Mouse (Mus musculus): ENCODE results near the gene Ola1. TPM values are rescaled to one million over a fixed set of nuclear protein-coding genes. Genes with fewer than 3 reads are reported as not detected.

The Ola1 gene
- polyA plus RNA-seq, 1 experiment from 2014 or later: 91.3 TPM

DNA sequence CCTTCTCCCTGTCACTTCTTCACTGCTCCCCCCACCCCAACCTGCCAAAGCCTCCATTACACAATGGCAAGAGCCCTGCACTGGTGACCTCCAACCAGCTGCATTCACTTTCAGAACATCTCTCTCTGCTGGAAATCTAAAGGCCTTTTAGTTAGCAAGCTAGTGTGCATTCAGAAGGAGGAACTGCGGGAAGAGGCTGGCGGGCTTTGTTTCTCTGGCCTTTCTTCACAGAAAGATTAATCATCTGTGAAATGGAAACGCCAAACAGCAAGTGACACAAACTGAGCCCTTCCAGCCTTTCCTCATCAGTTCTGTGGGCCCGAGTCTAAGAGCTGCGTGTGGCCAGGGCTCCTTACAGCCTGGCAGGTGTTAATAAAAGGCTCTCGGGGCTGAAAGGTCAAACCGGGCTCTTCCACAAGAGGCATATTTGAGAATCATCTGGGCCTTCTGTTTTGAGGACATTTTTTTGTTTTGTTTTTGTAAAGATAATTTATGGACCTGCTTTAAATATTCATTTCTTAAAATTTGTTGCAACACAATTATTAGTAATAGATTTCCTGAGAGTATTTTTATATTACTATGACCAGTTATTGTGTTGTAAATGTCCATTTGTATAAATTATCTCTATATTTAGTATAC is 75.8 kb downstream of the Ola1 start:
- ATAC-seq (replicated peaks): no peak

DNA sequence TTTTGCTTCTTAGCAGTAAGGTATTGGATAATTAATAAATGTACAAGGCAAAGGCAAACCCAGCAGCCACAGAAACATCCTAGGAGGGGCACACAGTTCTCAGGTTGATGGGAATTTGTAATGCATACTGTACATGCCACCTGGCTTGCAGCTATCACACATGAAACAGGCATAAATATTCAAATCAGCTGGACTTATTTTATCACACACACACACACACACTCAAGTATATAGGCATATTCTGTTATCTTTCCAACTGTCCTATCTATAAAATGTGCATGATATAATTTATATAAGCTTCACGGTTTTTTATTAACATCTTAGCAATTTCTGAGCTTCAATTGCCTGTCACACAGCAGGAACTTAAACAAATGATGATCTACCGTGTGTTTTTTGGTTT is 85.8 kb downstream of the Ola1 start:
- no peak for ATAC-seq (replicated peaks)
- Histone ChIP-seq H3K4me3 (no peak overlapping the region), H3K9ac (no peak overlapping the region), H3K9me3 (no peaks in the 10 kb centered on the region), H3K36me3 (replicated peaks) (no peaks in the 10 kb centered on the region), H3K27ac (no peak overlapping the region), H3K4me1 (no peaks in the 10 kb centered on the region), H3K4me2 (no peak overlapping the region), H3K27me3 (replicated peaks) (no peaks in the 10 kb centered on the region)
- 83% methylated on average over 2 of the region's 2 CpGs for WGBS

More for the DNA sequence above, 75.8 kb downstream of the Ola1 start:
- H3K4me1 ChIP-seq: peaks cover 9% of the 10 kb centered on the region
- no peaks in the 10 kb centered on the region for H3K27me3 ChIP-seq (replicated peaks)
- 11% methylated on average over 7 of the region's 7 CpGs for WGBS
- 0 out of 2 replicates have a peak, but pooled peaks cover 2% of the 10 kb centered on the region for H3K36me3 ChIP-seq (replicated peaks)
- no peak overlapping the region for H3K9ac ChIP-seq
- H3K4me2 ChIP-seq: no peak overlapping the region
- H3K9me3 ChIP-seq: no peaks in the 10 kb centered on the region
- no peak overlapping the region for H3K4me3 ChIP-seq
- 0 out of 2 replicates have a peak overlapping the region, but pooled peaks have one; percentile 23 for H3K27ac ChIP-seq

DNA sequence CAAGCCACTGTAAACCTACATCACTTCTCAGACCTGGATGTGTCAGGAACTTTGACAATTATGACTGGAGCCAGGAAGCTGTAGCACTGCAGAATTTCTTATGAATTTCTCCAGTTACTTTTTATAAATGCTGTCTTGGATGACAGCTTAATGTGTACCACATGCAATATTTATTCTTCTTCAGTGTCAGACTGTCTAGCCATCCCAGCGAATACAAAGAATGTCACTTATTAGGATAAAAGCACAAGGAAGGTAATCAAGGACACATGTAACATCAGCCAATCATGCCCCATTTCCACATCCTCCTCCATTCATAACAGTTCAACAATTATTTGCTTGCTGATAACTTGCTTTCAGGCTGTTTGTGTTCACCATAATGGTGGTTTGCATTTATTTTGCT is 91.0 kb downstream of the Ola1 start:
- no peak overlapping the region for H3K4me2 ChIP-seq
- no peak overlapping the region for H3K27ac ChIP-seq
- H3K9ac ChIP-seq: no peak overlapping the region
- H3K4me3 ChIP-seq: no peak overlapping the region
- H3K9me3 ChIP-seq: no peaks in the 10 kb centered on the region
- 53% methylated on average over 1 of the region's 1 CpGs for WGBS
- no peak; the same call in 1 of the 2 replicates for ATAC-seq (replicated peaks)
- H3K36me3 ChIP-seq (replicated peaks): no peaks in the 10 kb centered on the region
- no peaks in the 10 kb centered on the region for H3K4me1 ChIP-seq
- no peaks in the 10 kb centered on the region for H3K27me3 ChIP-seq (replicated peaks)

DNA sequence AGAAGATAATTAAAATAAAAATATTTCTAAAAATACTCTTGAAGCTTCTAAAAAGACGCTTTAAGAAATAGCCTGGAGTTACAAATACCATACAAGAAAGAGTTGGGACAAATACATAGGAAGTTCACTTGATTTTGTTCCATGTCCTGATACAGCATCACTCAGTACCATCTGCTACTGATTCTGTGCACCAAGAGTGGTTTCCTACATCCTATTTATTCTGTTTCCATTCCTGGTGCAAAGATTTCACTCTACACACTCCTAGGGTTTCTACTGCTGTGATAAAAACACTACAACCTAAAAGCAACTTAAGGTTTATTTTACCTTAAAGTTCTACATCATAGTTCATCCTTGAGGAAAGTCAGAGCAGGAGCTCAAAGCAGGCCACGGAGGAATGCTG is 99.9 kb downstream of the Ola1 start:
- Histone ChIP-seq H3K4me2 (no peak overlapping the region), H3K9ac (no peak overlapping the region), H3K4me3 (no peak overlapping the region), H3K27ac (no peak overlapping the region), H3K9me3 (no peaks in the 10 kb centered on the region), H3K4me1 (no peaks in the 10 kb centered on the region), H3K27me3 (replicated peaks) (no peaks in the 10 kb centered on the region), H3K36me3 (replicated peaks) (no peaks in the 10 kb centered on the region)
- 89% methylated on average over 2 of the region's 2 CpGs for WGBS
- ATAC-seq (replicated peaks): no peak

DNA sequence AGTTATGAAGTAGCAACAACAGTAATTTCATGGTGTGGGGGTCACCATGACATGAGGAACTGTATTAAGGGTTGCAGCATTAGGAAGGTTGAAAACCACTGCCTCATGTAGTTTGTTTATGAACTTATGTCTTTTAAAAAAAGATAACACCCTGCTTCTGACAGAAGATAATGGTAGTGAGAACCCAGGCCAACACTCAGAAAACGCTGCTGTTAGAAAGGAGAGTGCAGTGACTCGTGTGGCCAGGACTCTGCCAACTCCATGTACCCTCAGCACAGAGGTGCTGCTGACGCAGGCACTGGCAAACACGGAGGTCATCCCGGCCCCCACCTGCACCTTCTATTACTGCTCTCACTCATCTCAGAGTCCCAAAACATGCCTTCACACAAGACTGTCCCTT is 111.6 kb downstream of the Ola1 start:
- Histone ChIP-seq H3K4me2 (no peak overlapping the region), H3K4me3 (no peak overlapping the region), H3K27ac (no peak overlapping the region), H3K27me3 (replicated peaks) (no peaks in the 10 kb centered on the region), H3K4me1 (no peaks in the 10 kb centered on the region), H3K9ac (no peak overlapping the region), H3K36me3 (replicated peaks) (no peaks in the 10 kb centered on the region), H3K9me3 (no peaks in the 10 kb centered on the region)
- ATAC-seq (replicated peaks): no peak
- WGBS: 90% methylated on average over 5 of the region's 5 CpGs

DNA sequence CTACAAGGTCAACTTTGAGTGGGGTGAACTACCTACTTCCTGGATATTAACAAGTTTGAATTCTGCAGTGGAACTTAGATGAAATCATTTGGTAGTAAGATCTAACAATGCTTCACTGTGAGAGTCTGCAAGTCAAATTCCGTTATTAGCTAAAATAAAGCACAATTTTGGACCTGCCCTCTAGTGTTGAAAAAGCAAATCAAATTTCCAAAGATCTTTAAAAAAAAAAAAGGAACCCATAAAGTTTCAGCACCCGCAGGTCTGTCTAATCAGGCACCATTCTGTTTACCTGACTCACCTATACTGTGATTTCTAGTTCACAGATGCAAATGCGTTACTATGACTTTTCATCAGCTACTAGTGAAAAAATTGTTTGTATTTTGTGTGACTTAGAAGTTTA is 122.2 kb downstream of the Ola1 start:
- no peak overlapping the region for H3K9ac ChIP-seq
- no peaks in the 10 kb centered on the region for H3K9me3 ChIP-seq
- WGBS: 85% methylated on average over 3 of the region's 3 CpGs
- peaks cover 10% of the 10 kb centered on the region; the same call in 1 of the 2 replicates for H3K4me1 ChIP-seq
- H3K27ac ChIP-seq: no peak overlapping the region
- no peaks in the 10 kb centered on the region for H3K27me3 ChIP-seq (replicated peaks)
- H3K36me3 ChIP-seq (replicated peaks): no peaks in the 10 kb centered on the region
- H3K4me3 ChIP-seq: no peak overlapping the region
- no peak overlapping the region for H3K4me2 ChIP-seq
- ATAC-seq (replicated peaks): no peak

DNA sequence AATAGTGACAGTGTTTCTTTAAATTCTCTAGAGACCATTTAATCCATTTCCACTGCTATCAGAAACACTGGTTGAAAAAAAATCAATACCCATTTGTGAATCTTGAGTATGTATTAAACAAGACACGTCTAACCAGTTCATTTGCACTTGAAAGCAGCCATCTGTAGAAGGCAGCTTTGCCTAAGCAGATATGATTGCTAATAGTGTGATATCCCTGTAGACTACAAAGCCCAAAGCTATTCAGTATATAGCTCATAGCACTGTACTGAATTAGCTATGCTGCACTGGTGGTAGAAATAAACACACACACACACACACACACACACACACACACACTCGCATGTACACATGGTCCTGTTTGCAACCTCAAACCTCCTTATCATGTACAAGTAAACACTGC is 123.4 kb downstream of the Ola1 start:
- Histone ChIP-seq H3K36me3 (replicated peaks) (no peaks in the 10 kb centered on the region), H3K27me3 (replicated peaks) (no peaks in the 10 kb centered on the region), H3K4me3 (no peak overlapping the region), H3K9me3 (no peaks in the 10 kb centered on the region), H3K27ac (no peak overlapping the region), H3K9ac (no peak overlapping the region), H3K4me1 (peaks cover 10% of the 10 kb centered on the region; the same call in 1 of the 2 replicates), H3K4me2 (no peak overlapping the region)
- 19% methylated on average over 2 of the region's 2 CpGs for WGBS
- 0 out of 2 replicates have a peak, but pooled peaks have one; percentile 48 for ATAC-seq (replicated peaks)

DNA sequence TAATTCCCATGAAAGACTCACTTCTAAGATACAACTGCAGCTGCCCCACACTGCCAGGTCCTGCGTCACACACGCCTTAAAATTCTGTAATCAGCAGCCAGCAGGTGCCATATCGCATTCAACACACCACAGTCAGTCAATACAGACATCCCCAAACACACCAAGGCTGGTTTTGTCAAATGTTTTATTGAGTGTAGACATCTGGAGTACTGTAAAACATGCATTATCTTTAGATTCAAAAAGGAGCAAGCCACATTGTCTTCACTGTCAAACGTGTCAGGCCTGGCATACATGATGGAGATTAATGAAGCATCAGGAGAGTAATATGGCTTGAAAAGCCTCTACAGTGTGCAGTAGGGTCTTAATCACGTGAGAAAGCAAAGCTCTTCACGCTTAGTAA is 125.7 kb downstream of the Ola1 start:
- H3K9ac ChIP-seq: no peak overlapping the region
- H3K36me3 ChIP-seq (replicated peaks): no peaks in the 10 kb centered on the region
- H3K9me3 ChIP-seq: no peaks in the 10 kb centered on the region
- WGBS: 40% methylated on average over 6 of the region's 6 CpGs
- no peak overlapping the region for H3K4me2 ChIP-seq
- no peak overlapping the region for H3K4me3 ChIP-seq
- no peak overlapping the region for H3K27ac ChIP-seq
- ATAC-seq (replicated peaks): no peak
- H3K4me1 ChIP-seq: no peaks in the 10 kb centered on the region
- no peaks in the 10 kb centered on the region for H3K27me3 ChIP-seq (replicated peaks)

DNA sequence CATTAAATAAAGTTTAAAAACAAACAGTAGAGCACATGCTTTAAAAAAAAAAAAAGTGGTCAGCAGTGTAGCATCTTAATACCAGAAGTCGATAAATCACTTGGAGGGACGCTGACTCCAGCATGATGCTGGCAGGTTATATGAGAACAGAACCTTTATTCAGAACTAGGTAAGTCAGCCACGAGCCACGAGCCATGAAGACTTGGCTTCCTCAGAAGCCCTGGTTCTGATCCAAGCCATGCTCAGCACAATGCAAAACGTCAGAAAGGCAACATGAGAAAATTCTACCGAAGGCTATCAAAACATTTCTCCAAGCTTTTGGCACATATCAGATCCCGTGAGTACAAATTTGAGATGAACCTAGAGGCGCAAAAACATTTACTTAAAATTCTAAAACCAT is 127.4 kb downstream of the Ola1 start:
- Histone ChIP-seq H3K4me1 (no peaks in the 10 kb centered on the region), H3K27me3 (replicated peaks) (no peaks in the 10 kb centered on the region), H3K4me3 (no peak overlapping the region), H3K36me3 (replicated peaks) (no peaks in the 10 kb centered on the region), H3K4me2 (no peak overlapping the region), H3K9me3 (no peaks in the 10 kb centered on the region), H3K27ac (no peak overlapping the region), H3K9ac (no peak overlapping the region)
- 93% methylated on average over 8 of the region's 8 CpGs for WGBS
- no peak for ATAC-seq (replicated peaks)

DNA sequence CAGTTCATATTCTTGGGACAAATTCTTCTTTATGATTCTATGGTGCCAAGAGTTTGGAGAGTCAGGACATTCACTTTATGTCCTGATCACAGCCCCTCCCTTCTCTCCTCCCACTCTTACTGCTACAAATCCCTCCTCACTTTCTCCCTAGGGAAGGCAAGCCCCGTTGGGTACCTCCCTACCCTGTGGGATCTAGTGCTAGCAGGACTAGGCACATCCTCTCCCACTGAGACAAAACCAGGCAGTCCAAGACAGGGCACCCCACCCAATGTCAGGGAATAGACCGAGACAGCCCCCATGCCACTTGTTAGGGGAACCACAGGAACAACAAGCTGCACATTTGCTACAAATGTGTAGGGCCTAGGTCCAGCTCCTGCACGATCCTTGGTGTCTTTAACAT is 131.1 kb downstream of the Ola1 start:
- Histone ChIP-seq H3K4me2 (no peak overlapping the region), H3K4me1 (peaks cover 6% of the 10 kb centered on the region; the same call in 1 of the 2 replicates), H3K9ac (no peak overlapping the region), H3K27me3 (replicated peaks) (no peaks in the 10 kb centered on the region), H3K9me3 (no peaks in the 10 kb centered on the region), H3K4me3 (no peak overlapping the region), H3K36me3 (replicated peaks) (no peaks in the 10 kb centered on the region), H3K27ac (no peak overlapping the region)
- no peak for ATAC-seq (replicated peaks)
- WGBS: 62% methylated on average over 3 of the region's 3 CpGs

DNA sequence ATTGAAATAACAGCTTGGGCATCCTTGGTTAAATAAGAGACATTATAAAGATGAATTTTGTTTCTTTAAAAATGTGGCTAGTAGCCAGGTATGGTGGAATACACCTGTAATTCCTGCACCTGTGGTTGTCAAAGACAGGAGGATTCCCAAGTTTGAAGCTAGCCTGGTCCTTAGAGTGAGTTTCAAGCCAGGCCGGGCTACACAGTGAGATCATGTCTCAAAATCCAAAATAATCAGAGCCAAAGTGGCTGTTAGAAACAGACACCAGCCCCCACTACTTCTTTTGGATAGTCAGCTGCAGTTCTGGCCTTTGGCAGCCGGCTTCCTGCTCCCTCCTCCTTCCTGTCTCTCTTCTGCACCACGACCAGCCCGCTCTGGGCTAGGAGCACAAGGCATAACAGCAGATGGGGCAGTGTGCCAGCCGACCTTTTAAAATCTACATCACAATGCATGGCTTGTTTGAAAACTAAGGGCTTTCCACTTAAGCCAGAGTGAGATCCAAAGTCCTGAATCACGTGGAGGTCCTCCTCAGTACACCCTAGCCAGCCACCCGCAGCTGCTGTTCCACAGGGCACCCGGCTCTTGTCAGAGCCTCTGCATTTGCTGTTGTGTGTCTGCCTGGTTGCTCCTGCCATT is 132.9 kb downstream of the Ola1 start:
- H3K27ac ChIP-seq: no peak overlapping the region
- H3K9ac ChIP-seq: no peak overlapping the region
- ATAC-seq (replicated peaks): peak; percentile 79
- H3K4me1 ChIP-seq: peaks cover 6% of the 10 kb centered on the region; the same call in 1 of the 2 replicates
- no peaks in the 10 kb centered on the region for H3K9me3 ChIP-seq
- H3K27me3 ChIP-seq (replicated peaks): no peaks in the 10 kb centered on the region
- H3K4me2 ChIP-seq: no peak overlapping the region
- no peak overlapping the region for H3K4me3 ChIP-seq
- WGBS: 8% methylated on average over 8 of the region's 8 CpGs
- no peaks in the 10 kb centered on the region for H3K36me3 ChIP-seq (replicated peaks)

DNA sequence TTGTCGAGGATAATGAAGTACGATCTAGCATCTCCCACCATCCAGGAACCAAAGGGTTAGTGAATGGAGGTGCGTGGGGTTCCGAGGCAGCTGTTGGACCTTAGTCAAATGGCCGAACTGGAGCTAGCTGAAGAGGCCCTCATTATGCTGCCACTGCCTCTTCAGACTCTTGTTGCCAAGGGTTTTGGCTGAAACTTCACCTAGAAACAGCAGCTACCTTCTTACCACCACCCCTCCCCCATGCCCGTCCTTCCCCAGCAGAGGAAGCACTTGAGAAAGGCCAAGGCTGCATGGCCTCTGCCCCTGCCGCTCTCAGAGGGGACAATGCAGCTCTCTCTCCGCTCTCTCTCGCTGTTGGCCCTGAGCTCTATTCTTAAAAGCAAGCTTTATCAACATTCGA is 136.2 kb downstream of the Ola1 start:
- Histone ChIP-seq H3K4me3 (no peak overlapping the region), H3K4me1 (peaks cover 6% of the 10 kb centered on the region; the same call in 1 of the 2 replicates), H3K4me2 (no peak overlapping the region), H3K27me3 (replicated peaks) (no peaks in the 10 kb centered on the region), H3K36me3 (replicated peaks) (no peaks in the 10 kb centered on the region), H3K27ac (no peak overlapping the region), H3K9me3 (no peaks in the 10 kb centered on the region), H3K9ac (no peak overlapping the region)
- 0 out of 2 replicates have a peak, but pooled peaks have one; percentile 33 for ATAC-seq (replicated peaks)
- WGBS: 71% methylated on average over 10 of the region's 10 CpGs

DNA sequence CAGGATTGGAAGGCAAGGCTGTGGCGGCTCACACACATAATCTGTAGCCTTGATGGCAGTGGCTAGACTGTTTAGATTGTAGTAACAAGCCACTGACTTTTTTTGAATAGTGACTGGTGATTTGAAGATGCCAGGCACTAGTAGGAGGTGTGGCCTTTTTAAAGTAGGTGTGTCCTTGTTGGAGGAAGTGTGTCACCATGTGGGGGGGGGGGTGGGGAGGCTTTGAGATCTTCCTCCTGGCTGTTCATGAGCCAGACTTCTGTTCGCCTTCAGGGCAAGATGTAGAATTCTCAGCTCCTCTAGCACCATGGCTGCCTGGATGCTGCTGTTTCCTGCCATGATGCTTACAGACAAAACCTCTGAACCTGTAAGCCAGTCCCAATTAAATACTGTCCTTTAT is 136.9 kb downstream of the Ola1 start:
- Histone ChIP-seq H3K9ac (no peak overlapping the region), H3K27me3 (replicated peaks) (no peaks in the 10 kb centered on the region), H3K4me1 (peaks cover 6% of the 10 kb centered on the region; the same call in 1 of the 2 replicates), H3K27ac (no peak overlapping the region), H3K4me3 (no peak overlapping the region), H3K9me3 (no peaks in the 10 kb centered on the region), H3K36me3 (replicated peaks) (no peaks in the 10 kb centered on the region), H3K4me2 (no peak overlapping the region)
- no peak for ATAC-seq (replicated peaks)
- 85% methylated on average over 2 of the region's 2 CpGs for WGBS

Data from midbrain, embryonic 15.5 days (tissue).